Mouse (Mus musculus): ENCODE results near the gene Ell3. TPM values are rescaled to one million over a fixed set of nuclear protein-coding genes. Genes with fewer than 3 reads are reported as not detected.
"Not testable (repeated sequence)": the region's sequence is repeated elsewhere in the genome, so short reads cannot be mapped to it uniquely, and the experiment has no call there.

Ell3 gene
- polyA plus RNA-seq (2012; fragmentation: generic; extraction: Trizol): 0.05 TPM

DNA sequence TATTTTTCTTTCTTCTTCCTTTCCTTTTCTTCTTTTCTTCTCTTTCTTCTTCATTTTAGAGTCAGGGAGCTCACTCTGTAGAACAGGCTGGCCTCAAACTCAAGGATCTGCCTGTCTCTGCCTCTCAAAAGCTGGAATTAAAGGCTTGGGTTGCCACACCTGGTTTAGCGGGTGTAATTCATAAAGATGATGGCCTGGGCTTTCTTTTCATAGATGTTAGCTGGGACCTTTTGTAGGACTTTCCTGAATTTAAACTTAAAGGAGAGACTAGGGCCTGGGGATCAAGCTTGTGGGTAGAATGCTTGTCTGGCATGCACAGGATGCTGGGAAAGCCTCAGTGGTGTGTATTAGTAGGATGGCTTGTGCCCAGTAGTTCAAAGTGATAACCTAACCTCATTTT, at the start of gene Ell3:
Gene Ell3 (minus strand): TSS at position 101 of the 400 bp plus-strand sequence.
- Histone ChIP-seq H3K4me3 (no peak within 1 kb of the TSS), H3K36me3 (ENCODE audit: control insufficient read depth, insufficient read depth) (no peaks in the 10 kb centered on the region), H3K4me2 (ENCODE audit: low read depth) (no peak within 1 kb of the TSS), H3K79me2 (ENCODE audit: control insufficient read depth, insufficient read depth) (no peaks in the 10 kb centered on the region), H3K27me3 (ENCODE audit: control insufficient read depth, insufficient read depth, insufficient read length) (no peaks in the 10 kb centered on the region), H3ac (ENCODE audit: control insufficient read depth, insufficient read length) (no peak within 1 kb of the TSS)
- TF ChIP-seq MYOD1 (IDR thresholded peaks at IDR 0.05; ENCODE audit: control insufficient read depth in 1 of 3, insufficient read length in 2 of 3, low read depth in 2 of 3) (no peak), MYOG (IDR thresholded peaks at IDR 0.05; ENCODE audit: control insufficient read depth in 1 of 3, insufficient read depth in 1 of 3, insufficient read length in 2 of 3, low read depth in 2 of 3) (no peak), POLR2A (IDR thresholded peaks at IDR 0.05; ENCODE audit: insufficient read length, low read depth) (no peak), TCF12 (IDR thresholded peaks at IDR 0.05; ENCODE audit: insufficient read depth, poor library complexity, severe bottlenecking) (no peak), TCF3 (IDR thresholded peaks at IDR 0.05; ENCODE audit: insufficient read length, low read depth) (no peak), USF1 (IDR thresholded peaks at IDR 0.05; ENCODE audit: low read depth) (no peak), MAX (IDR thresholded peaks at IDR 0.05; ENCODE audit: low read depth) (no peak), E2F4 (IDR thresholded peaks at IDR 0.05; ENCODE audit: insufficient read depth) (no peak), REST (IDR thresholded peaks at IDR 0.05; ENCODE audit: insufficient read depth, insufficient read length) (no peak), POLR2AphosphoS2 (IDR thresholded peaks at IDR 0.05; ENCODE audit: insufficient read length, low read depth) (no peak), SRF (IDR thresholded peaks at IDR 0.05; ENCODE audit: control insufficient read depth, insufficient read length, low read depth) (no peak), CEBPB (IDR thresholded peaks at IDR 0.05; ENCODE audit: insufficient read depth, poor library complexity, severe bottlenecking) (no peak)

DNA sequence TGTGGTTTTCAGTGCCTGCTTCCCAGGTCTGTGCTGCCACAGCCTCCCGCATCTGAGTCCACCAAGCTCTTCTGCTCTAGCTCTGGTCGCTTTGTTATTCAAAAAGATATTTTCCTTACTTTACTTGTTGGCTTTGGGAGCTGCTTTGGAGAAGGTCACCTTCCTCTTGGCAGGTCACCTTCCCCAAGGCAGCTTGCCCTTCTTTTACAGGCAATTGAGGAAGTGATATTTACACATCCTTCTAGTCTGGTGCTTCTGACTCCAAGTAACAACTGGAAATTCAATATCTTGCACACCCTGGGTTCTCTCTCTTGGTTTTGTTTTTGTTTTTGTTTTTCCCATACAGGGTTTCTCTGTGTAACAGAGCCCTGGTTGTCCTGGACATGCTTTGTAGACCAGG, 40.3 kb upstream of the Ell3 start:
- H3K36me3 ChIP-seq (ENCODE audit: control insufficient read depth, insufficient read depth); H3K4me2 ChIP-seq (ENCODE audit: low read depth); H3ac ChIP-seq (ENCODE audit: control insufficient read depth, insufficient read length); H3K27me3 ChIP-seq (ENCODE audit: control insufficient read depth, insufficient read depth, insufficient read length); H3K79me2 ChIP-seq (ENCODE audit: control insufficient read depth, insufficient read depth); H3K4me3 ChIP-seq: not testable (repeated sequence)

DNA sequence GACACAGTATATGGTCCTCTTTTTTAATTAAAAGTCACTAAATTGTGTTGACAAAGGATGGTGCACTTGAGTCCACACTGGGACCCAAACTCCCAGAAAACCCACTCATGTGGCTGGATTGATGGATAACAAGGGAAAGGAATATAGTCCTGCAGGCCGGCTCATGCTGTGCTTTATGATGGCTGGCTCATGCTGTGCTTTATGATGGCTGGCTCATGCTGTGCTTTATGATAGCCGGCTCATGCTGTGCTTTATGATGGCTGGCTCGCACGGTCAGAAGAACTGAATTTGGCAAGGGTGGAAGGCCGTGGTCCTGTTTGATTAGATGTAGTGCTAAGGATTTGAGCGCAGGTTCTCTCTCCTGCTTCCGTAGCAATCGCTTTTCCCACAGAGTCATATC, 39.5 kb upstream of the Ell3 start:
- TF ChIP-seq E2F4 (IDR thresholded peaks at IDR 0.05; ENCODE audit: insufficient read depth) (no peak), TCF3 (IDR thresholded peaks at IDR 0.05; ENCODE audit: insufficient read length, low read depth) (no peak), POLR2AphosphoS2 (IDR thresholded peaks at IDR 0.05; ENCODE audit: insufficient read length, low read depth) (no peak), CEBPB (IDR thresholded peaks at IDR 0.05; ENCODE audit: insufficient read depth, poor library complexity, severe bottlenecking) (no peak), REST (IDR thresholded peaks at IDR 0.05; ENCODE audit: insufficient read depth, insufficient read length) (no peak), MYOG (IDR thresholded peaks at IDR 0.05; ENCODE audit: control insufficient read depth in 1 of 3, insufficient read depth in 1 of 3, insufficient read length in 2 of 3, low read depth in 2 of 3) (no peak), SRF (IDR thresholded peaks at IDR 0.05; ENCODE audit: control insufficient read depth, insufficient read length, low read depth) (no peak), MAX (IDR thresholded peaks at IDR 0.05; ENCODE audit: low read depth) (no peak), POLR2A (IDR thresholded peaks at IDR 0.05; ENCODE audit: insufficient read length, low read depth) (no peak), TCF12 (IDR thresholded peaks at IDR 0.05; ENCODE audit: insufficient read depth, poor library complexity, severe bottlenecking) (no peak)
- Histone ChIP-seq H3ac (ENCODE audit: control insufficient read depth, insufficient read length) (no peak overlapping the region), H3K36me3 (ENCODE audit: control insufficient read depth, insufficient read depth) (no peaks in the 10 kb centered on the region), H3K27me3 (ENCODE audit: control insufficient read depth, insufficient read depth, insufficient read length) (peaks cover 7% of the 10 kb centered on the region), H3K79me2 (ENCODE audit: control insufficient read depth, insufficient read depth) (no peaks in the 10 kb centered on the region), H3K4me3 (no peak overlapping the region), H3K4me2 (ENCODE audit: low read depth) (no peak overlapping the region)

- H3K36me3 ChIP-seq (ENCODE audit: control insufficient read depth, insufficient read depth); H3K79me2 ChIP-seq (ENCODE audit: control insufficient read depth, insufficient read depth); H3K4me3 ChIP-seq; H3K27me3 ChIP-seq (ENCODE audit: control insufficient read depth, insufficient read depth, insufficient read length); H3K4me2 ChIP-seq (ENCODE audit: low read depth); H3ac ChIP-seq (ENCODE audit: control insufficient read depth, insufficient read length): not testable (repeated sequence)
These were observed 36.8 kb upstream of the Ell3 start for GRCm38 (mm10) chr2:121480916-121481315.

GRCm38 (mm10) chr2:121480498-121480897, 36.4 kb upstream of the Ell3 start:
- Histone ChIP-seq H3K4me2 (ENCODE audit: low read depth) (no peak overlapping the region), H3K79me2 (ENCODE audit: control insufficient read depth, insufficient read depth) (no peaks in the 10 kb centered on the region), H3ac (ENCODE audit: control insufficient read depth, insufficient read length) (no peak overlapping the region), H3K4me3 (no peak overlapping the region), H3K36me3 (ENCODE audit: control insufficient read depth, insufficient read depth) (no peaks in the 10 kb centered on the region), H3K27me3 (ENCODE audit: control insufficient read depth, insufficient read depth, insufficient read length) (peaks cover 7% of the 10 kb centered on the region)
- TF ChIP-seq E2F4 (IDR thresholded peaks at IDR 0.05; ENCODE audit: insufficient read depth) (no peak), REST (IDR thresholded peaks at IDR 0.05; ENCODE audit: insufficient read depth, insufficient read length) (no peak), MYOD1 (IDR thresholded peaks at IDR 0.05; ENCODE audit: control insufficient read depth in 1 of 3, insufficient read length in 2 of 3, low read depth in 2 of 3) (no peak), SRF (IDR thresholded peaks at IDR 0.05; ENCODE audit: control insufficient read depth, insufficient read length, low read depth) (no peak), USF1 (IDR thresholded peaks at IDR 0.05; ENCODE audit: low read depth) (no peak), MYOG (IDR thresholded peaks at IDR 0.05; ENCODE audit: control insufficient read depth in 1 of 3, insufficient read depth in 1 of 3, insufficient read length in 2 of 3, low read depth in 2 of 3) (no peak), POLR2AphosphoS2 (IDR thresholded peaks at IDR 0.05; ENCODE audit: insufficient read length, low read depth) (no peak), TCF12 (IDR thresholded peaks at IDR 0.05; ENCODE audit: insufficient read depth, poor library complexity, severe bottlenecking) (no peak), POLR2A (IDR thresholded peaks at IDR 0.05; ENCODE audit: insufficient read length, low read depth) (no peak), MAX (IDR thresholded peaks at IDR 0.05; ENCODE audit: low read depth) (no peak), TCF3 (IDR thresholded peaks at IDR 0.05; ENCODE audit: insufficient read length, low read depth) (no peak), CEBPB (IDR thresholded peaks at IDR 0.05; ENCODE audit: insufficient read depth, poor library complexity, severe bottlenecking) (no peak)
